Mouse (Mus musculus) G1E (cell line): ENCODE data around the gene Nrg3. TPM values are rescaled to one million over a fixed set of nuclear protein-coding genes. Genes with fewer than 3 reads are reported as not detected.

ENCODE experiments used
- ATAC-seq: 2 replicates; pipeline ENCODE4 v1.8.0; 2016; ENCODE audit warnings: mild to moderate bottlenecking; ENCODE audit not compliant: insufficient number of reproducible peaks, poor library complexity, low FRiP score, severe bottlenecking; ENCODE audit errors: extremely low read depth
- DNase-seq: peaks from one replicate; pipeline ENCODE4 v3.0.0; 2012; ENCODE audit warnings: low spot score
- H3K27me3 ChIP-seq: 2 replicates; pipeline ENCODE4 v1.6.1; 2012; ENCODE audit warnings: mild to moderate bottlenecking, low read length, inconsistent platforms; ENCODE audit not compliant: insufficient read depth
- H3K36me3 ChIP-seq: replicated peaks from 2 replicates; pipeline ENCODE3; 2012; ENCODE audit warnings: mild to moderate bottlenecking, inconsistent platforms
- H3K4me1 ChIP-seq: 2 replicates; pipeline ENCODE4 v1.6.1; 2012; ENCODE audit warnings: low read depth, low read length, inconsistent platforms, mixed read lengths; ENCODE audit not compliant: insufficient read depth
- H3K4me3 ChIP-seq: 2 replicates; pipeline ENCODE4 v1.5.1; 2012; ENCODE audit warnings: low read depth, mild to moderate bottlenecking, inconsistent platforms, low read length, moderate library complexity, mixed read lengths
- H3K9me3 ChIP-seq: replicated peaks from 2 replicates; pipeline ENCODE4 v1.6.1; 2012; ENCODE audit warnings: inconsistent platforms
- CTCF ChIP-seq: IDR thresholded peaks from 2 replicates; pipeline ENCODE4 v1.5.1; 2012; ENCODE audit warnings: low read depth, low read length, inconsistent platforms, mixed read lengths
- GATA1 ChIP-seq: IDR thresholded peaks from 2 replicates; pipeline ENCODE4 v1.6.1; 2012; ENCODE audit warnings: borderline replicate concordance, low read length, inconsistent platforms, mixed read lengths
- GATA2 ChIP-seq: IDR thresholded peaks from 2 replicates; pipeline ENCODE4 v1.6.1; 2012; ENCODE audit warnings: low read depth, low read length, inconsistent platforms, borderline replicate concordance
- POLR2AphosphoS5 ChIP-seq: IDR thresholded peaks from 2 replicates; pipeline ENCODE4 v1.6.1; 2012; ENCODE audit warnings: low read depth, low read length, inconsistent platforms; ENCODE audit not compliant: insufficient replicate concordance
- TAL1 ChIP-seq: conservative IDR thresholded peaks from 2 replicates; pipeline ENCODE4 v1.6.1; 2012; ENCODE audit warnings: low read depth, low read length, inconsistent platforms, mixed read lengths
- polyA plus RNA-seq: library from polyadenylated mRNA; stranded (reverse); fragments of >175 nt; gene quantifications from 2 replicates; pipeline ENCODE4 v1.2.3, GENCODE M21; 2012
- total RNA-seq, 2 experiments: library from RNA; stranded (forward) in 1 of 2; stranded (reverse) in 1 of 2; fragments of 200-1000 nt in 1 of 2; fragments of >200 nt in 1 of 2; fragmentation: Nextera tagmentation in 1 of 2; gene quantifications; 2 replicates each; pipeline ENCODE4 v1.2.3; 2014 to 2017

The Nrg3 gene
- total and polyA plus RNA-seq, 3 experiments, result 0.27 TPM; not detected in 2

- Histone ChIP-seq H3K4me3 (no peak overlapping the region), H3K4me1 (no peaks in the 10 kb centered on the region), H3K9me3 (no peaks in the 10 kb centered on the region), H3K27me3 (no peaks in the 10 kb centered on the region), H3K36me3 (no peaks in the 10 kb centered on the region)
- no peak for ATAC-seq
- no peak for TF ChIP-seq POLR2AphosphoS5
- no peak for TF ChIP-seq CTCF
- no peak for TF ChIP-seq TAL1
- no peak for TF ChIP-seq GATA2
- no peak for TF ChIP-seq GATA1
- no peak for DNase-seq
Measured at GRCm38 (mm10) chr14:38847091-38847490, 625.8 kb downstream of the Nrg3 start.

GRCm38 (mm10) chr14:38835006-38835405, 637.9 kb downstream of the Nrg3 start:
- H3K4me1 ChIP-seq, result peaks cover 3% of the 10 kb centered on the region; the same call in 1 of the 2 replicates
- no peak for DNase-seq
- no peak for ATAC-seq
- H3K36me3 ChIP-seq, result no peaks in the 10 kb centered on the region
- no peaks in the 10 kb centered on the region for H3K27me3 ChIP-seq
- TF ChIP-seq GATA1 (no peak), TAL1 (no peak), POLR2AphosphoS5 (no peak), CTCF (no peak), GATA2 (no peak)
- H3K9me3 ChIP-seq, result no peaks in the 10 kb centered on the region
- no peak overlapping the region for H3K4me3 ChIP-seq

DNA sequence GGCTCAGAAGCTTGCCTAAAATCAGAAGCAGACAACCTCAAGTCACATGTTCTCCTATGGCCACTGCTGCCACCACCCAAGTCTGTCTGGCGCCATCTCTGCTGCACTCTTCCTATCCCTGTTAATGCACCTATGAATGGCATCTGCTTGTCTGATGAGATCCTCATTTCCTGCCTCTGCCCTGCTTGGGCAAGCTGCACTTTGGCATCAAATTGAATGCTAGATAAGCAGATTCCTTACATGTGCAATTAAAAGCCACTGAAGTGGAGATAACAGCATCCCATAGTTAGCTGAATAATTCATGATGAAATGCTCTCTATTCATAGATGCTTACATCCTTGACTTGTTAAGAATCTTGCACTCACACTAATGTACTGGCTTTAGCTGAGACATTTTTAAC, 648.0 kb downstream of the Nrg3 start:
- ATAC-seq, result no peak
- no peak for DNase-seq
- no peak for TF ChIP-seq CTCF
- TF ChIP-seq TAL1, result no peak
- no peak for TF ChIP-seq GATA1

DNA sequence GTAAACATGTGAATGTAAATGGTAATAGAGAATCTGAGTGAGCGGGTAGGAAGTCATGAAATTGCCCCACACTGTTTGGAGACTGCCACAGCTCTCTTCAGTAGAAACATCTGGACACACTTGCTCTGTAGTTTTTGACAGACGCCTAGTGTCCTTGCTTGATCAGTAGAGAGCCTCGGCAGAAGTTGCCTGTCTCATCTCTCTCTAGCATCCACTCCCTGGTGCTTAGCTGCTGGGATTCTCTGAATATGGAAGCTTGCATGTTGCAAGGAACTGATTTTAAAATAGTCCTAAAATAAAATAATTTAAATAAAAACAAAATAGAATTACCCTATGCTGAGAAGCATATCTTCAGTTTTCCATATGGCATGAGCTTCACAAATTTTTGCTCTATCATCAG, 675.9 kb downstream of the Nrg3 start:
- Histone ChIP-seq H3K27me3 (no peaks in the 10 kb centered on the region), H3K4me3 (no peak overlapping the region), H3K4me1 (no peaks in the 10 kb centered on the region), H3K36me3 (no peaks in the 10 kb centered on the region), H3K9me3 (no peaks in the 10 kb centered on the region)
- TF ChIP-seq GATA1 (no peak), POLR2AphosphoS5 (no peak), CTCF (no peak), TAL1 (no peak), GATA2 (no peak)
- no peak for DNase-seq
- no peak for ATAC-seq

More for the DNA sequence above, 648.0 kb downstream of the Nrg3 start:
- no peaks in the 10 kb centered on the region for H3K4me1 ChIP-seq
- no peak overlapping the region for H3K4me3 ChIP-seq
- no peaks in the 10 kb centered on the region for H3K36me3 ChIP-seq
- H3K9me3 ChIP-seq, result no peaks in the 10 kb centered on the region
- H3K27me3 ChIP-seq, result no peaks in the 10 kb centered on the region

DNA sequence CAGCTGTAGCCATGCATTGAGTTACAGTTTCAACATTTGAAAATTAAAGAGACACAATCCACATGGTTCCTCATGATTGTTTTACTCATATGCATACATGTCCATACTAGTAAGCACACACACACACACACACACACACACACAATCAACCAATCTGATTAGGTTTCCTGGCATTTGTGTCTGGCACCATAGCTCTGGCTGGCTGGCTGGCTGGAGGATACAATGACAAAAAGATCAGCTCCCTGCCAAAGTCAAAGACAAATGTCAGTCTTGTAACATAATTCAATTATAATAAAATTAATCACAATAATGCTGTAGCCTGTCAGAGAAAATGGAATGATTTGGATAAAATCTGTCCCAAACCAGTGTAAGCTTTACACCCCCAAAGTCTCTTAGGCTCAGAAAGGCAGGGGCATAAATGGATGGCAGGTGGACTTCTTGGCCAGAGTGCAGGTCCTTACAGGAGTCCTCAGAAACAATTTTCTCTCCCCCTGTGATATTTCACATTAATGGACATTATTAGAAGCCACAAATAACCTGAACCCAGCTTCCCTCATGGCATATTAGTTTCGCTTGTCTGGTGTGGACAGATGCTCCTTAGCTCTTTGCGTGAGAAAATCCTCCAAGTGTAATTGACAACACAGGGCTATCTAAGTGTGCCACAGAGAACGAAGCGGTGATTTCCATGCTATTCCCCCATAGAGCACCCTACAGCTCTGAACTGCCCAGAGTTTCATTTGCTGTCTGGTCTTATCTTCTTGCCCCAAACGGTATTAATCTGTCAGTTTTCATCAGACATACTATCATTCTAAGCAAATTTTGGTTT, 697.4 kb downstream of the Nrg3 start:
- Histone ChIP-seq H3K4me1 (no peaks in the 10 kb centered on the region), H3K27me3 (no peaks in the 10 kb centered on the region), H3K4me3 (no peak overlapping the region), H3K36me3 (no peaks in the 10 kb centered on the region), H3K9me3 (no peaks in the 10 kb centered on the region)
- TF ChIP-seq GATA2 (no peak), CTCF (no peak), TAL1 (no peak), POLR2AphosphoS5 (no peak), GATA1 (no peak)
- ATAC-seq, result no peak
- no peak for DNase-seq

- ATAC-seq (no peak), DNase-seq (no peak)
- no peaks in the 10 kb centered on the region for H3K27me3 ChIP-seq
- no peaks in the 10 kb centered on the region for H3K9me3 ChIP-seq
- no peak for TF ChIP-seq POLR2AphosphoS5
- TF ChIP-seq TAL1, result no peak
- no peak for TF ChIP-seq GATA2
- no peak for TF ChIP-seq GATA1
- no peak for TF ChIP-seq CTCF
- no peaks in the 10 kb centered on the region for H3K4me1 ChIP-seq
- no peak overlapping the region for H3K4me3 ChIP-seq
- H3K36me3 ChIP-seq, result no peaks in the 10 kb centered on the region
Measured at GRCm38 (mm10) chr14:38774811-38775210, 698.1 kb downstream of the Nrg3 start.
